Mouse (Mus musculus): ENCODE measurements around the gene Cyp2e1. TPM values are rescaled to one million over a fixed set of nuclear protein-coding genes. Genes with fewer than 3 reads are reported as not detected.

Cyp2e1 gene
- polyA plus RNA-seq, 1 experiment from 2014 or later = not detected

DNA sequence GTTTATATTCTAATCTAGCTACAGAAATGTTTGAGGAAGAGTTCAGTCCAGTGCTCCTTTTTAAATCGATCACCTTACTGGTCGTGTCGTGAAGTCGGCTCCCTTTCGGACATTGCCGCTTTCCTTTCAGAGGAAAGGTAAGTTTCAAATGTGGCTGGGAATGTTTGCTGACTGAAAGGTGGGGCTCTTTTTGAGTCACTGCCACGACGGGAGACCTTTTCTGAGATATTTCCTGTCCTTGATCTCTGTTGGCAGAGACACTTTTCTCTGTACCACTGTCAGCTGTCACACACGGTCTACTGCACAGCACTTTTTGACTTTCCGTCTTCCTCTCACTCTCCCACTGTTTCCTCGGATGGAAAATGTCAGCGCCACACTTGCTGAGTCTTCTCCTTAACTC, 49.3 kb downstream of the Cyp2e1 start:
- Histone ChIP-seq H3K4me2 (no peak overlapping the region), H3K4me3 (no peak overlapping the region), H3K27ac (replicated peaks) (no peak overlapping the region), H3K4me1 (no peaks in the 10 kb centered on the region), H3K36me3 (peaks cover 27% of the 10 kb centered on the region), H3K9ac (no peak overlapping the region), H3K9me3 (no peaks in the 10 kb centered on the region), H3K27me3 (replicated peaks) (no peaks in the 10 kb centered on the region)
- WGBS = 83% methylated on average over 12 of the region's 12 CpGs
- ATAC-seq (ENCODE audit: extremely low read depth, insufficient number of reproducible peaks, low FRiP score, low TSS enrichment) = no peak

DNA sequence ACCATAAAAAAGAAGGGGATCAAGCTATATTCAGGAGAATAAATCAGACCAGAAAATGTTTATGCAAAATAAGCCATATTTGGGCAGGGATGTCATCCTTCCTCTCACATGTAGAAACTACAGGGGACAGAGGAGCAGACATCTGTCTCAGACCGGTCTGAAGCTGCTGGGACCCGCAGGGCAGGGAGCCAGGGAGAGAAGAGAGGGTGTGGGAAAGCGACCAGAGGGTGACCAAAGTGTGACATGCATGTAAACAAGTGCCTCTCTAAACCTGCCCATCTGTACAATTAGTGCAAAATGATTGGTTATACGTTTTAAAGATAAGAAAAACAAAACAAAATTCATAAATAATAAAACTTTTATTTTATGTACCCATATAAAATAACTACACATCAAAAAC, 56.6 kb downstream of the Cyp2e1 start:
- Histone ChIP-seq H3K27ac (replicated peaks) (no peak overlapping the region), H3K9me3 (no peaks in the 10 kb centered on the region), H3K9ac (no peak overlapping the region), H3K27me3 (replicated peaks) (peaks cover 9% of the 10 kb centered on the region; the same call in 1 of the 2 replicates), H3K36me3 (no peaks in the 10 kb centered on the region), H3K4me2 (no peak overlapping the region), H3K4me1 (no peaks in the 10 kb centered on the region), H3K4me3 (no peak overlapping the region)
- WGBS = 60% methylated on average over 4 of the region's 4 CpGs
- no peak for ATAC-seq (ENCODE audit: extremely low read depth, insufficient number of reproducible peaks, low FRiP score, low TSS enrichment)

DNA sequence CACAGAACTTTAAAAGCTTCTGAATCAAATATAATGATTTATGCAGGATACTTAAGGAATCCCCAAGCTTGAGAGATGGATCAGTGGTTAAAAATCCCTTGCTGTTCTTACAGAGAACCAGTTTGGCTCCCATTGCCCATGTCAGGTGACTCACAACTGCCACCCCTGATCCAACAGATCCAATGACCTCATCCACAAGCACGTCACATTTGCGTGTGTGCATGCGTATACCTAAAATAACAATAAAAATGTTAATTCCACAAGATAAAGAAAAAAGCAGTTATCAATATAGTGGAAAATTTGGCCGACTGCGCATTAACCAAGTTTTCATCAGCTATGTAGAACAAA, 57.7 kb downstream of the Cyp2e1 start:
- no peak for ATAC-seq (ENCODE audit: extremely low read depth, insufficient number of reproducible peaks, low FRiP score, low TSS enrichment)
- peak overlapping the region; percentile 61 for H3K4me3 ChIP-seq
- H3K36me3 ChIP-seq = no peaks in the 10 kb centered on the region
- peak overlapping the region; percentile 83 for H3K4me2 ChIP-seq
- WGBS = 48% methylated on average over 5 of the region's 5 CpGs
- H3K27ac ChIP-seq (replicated peaks) = no peak overlapping the region
- peaks cover 20% of the 10 kb centered on the region for H3K27me3 ChIP-seq (replicated peaks)
- H3K4me1 ChIP-seq = no peaks in the 10 kb centered on the region
- no peaks in the 10 kb centered on the region for H3K9me3 ChIP-seq
- H3K9ac ChIP-seq = 0 out of 2 replicates have a peak overlapping the region, but pooled peaks have one; percentile 74

DNA sequence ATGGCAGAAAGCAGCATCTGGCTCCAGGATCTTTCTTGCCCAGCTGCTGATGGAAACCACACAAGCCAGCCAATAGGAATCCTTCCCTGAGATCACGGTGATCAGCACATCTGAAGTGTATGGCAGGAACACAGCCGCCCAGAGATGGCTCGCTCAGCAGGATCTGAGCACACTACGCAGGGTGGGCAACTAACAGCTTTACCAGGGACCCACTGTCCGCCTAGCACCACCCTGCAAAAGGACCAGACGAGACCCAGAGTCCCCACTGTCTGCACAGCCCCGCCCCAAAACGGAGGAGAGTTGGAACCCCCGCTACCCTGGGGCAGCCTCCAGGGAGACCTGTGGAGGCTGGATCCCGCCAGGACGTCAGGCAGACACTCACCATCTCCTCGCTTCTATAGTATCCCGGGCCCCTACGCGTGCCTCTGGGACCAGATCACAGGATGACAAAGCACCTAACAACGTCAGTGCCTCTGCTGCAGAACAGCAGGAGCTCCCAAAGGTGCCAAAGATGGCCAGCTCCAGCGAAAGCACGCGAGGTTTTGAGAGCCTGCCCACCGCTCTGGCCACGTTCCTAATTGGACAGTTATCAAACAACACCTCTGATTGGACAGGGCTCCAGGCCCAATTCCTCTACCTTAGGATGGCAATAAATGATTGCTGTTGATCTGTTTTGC, 58.3 kb downstream of the Cyp2e1 start, which contains the start of gene Zfp941:
Zfp941 (minus strand) TSS at position 526 of the 677 bp plus-strand sequence.
- peak within 1 kb of the TSS; percentile 61 for H3K4me3 ChIP-seq
- peak within 1 kb of the TSS; percentile 83 for H3K4me2 ChIP-seq
- 2% methylated on average over 21 of the region's 21 CpGs for WGBS
- H3K9ac ChIP-seq = peak within 1 kb of the TSS; percentile 74
- H3K27ac ChIP-seq (replicated peaks) = no peak within 1 kb of the TSS
- H3K9me3 ChIP-seq = no peaks in the 10 kb centered on the region
- no peak for ATAC-seq (ENCODE audit: extremely low read depth, insufficient number of reproducible peaks, low FRiP score, low TSS enrichment)
- no peaks in the 10 kb centered on the region for H3K4me1 ChIP-seq
- peaks cover 25% of the 10 kb centered on the region for H3K27me3 ChIP-seq (replicated peaks)
- H3K36me3 ChIP-seq = no peaks in the 10 kb centered on the region

DNA sequence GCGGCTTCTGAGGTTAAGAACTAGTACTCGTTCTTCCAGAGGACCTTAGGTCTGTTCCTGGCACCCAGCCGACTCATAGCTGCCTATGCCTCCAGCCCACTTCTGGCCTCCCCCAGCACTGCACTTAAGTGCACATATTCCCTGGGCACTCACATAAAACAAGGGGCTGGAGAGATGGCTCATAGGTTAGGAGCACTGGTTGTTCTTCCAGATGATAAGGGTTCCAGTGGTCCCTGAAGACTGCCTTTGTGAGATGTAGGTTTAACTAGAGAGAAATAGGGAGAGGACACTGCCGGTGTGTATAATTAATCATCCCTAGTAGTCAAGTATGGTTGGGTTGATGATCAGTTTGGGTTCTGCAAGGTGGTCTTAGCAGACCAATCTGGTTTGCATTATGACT, 59.2 kb downstream of the Cyp2e1 start:
- Histone ChIP-seq H3K27ac (replicated peaks) (no peak overlapping the region), H3K27me3 (replicated peaks) (peaks cover 28% of the 10 kb centered on the region), H3K4me2 (no peak overlapping the region), H3K9me3 (no peaks in the 10 kb centered on the region), H3K4me3 (no peak overlapping the region), H3K9ac (no peak overlapping the region), H3K4me1 (no peaks in the 10 kb centered on the region), H3K36me3 (no peaks in the 10 kb centered on the region)
- 90% methylated on average over 4 of the region's 4 CpGs for whole genome bisulfite sequencing
- ATAC-seq (ENCODE audit: extremely low read depth, insufficient number of reproducible peaks, low FRiP score, low TSS enrichment) = no peak

Other genes starting within 250 kb of the Cyp2e1 start
- not detected in 2 replicates for gene Olfr538, start 195.9 kb upstream of the Cyp2e1 start, polyA plus RNA-seq (2015; fragmentation: Nextera tagmentation; extraction: Ambion mirVana)
- not detected in 2 replicates for gene Olfr46, start 162.5 kb upstream of the Cyp2e1 start, polyA plus RNA-seq (2015; fragmentation: Nextera tagmentation; extraction: Ambion mirVana)
- not detected in 2 replicates for gene Olfr61, start 134.8 kb upstream of the Cyp2e1 start, polyA plus RNA-seq (2015; fragmentation: Nextera tagmentation; extraction: Ambion mirVana)
- not detected in 2 replicates for gene Olfr53, start 117.3 kb upstream of the Cyp2e1 start, polyA plus RNA-seq (2015; fragmentation: Nextera tagmentation; extraction: Ambion mirVana)
- not detected in 2 replicates for gene Olfr539, start 103.8 kb upstream of the Cyp2e1 start, polyA plus RNA-seq (2015; fragmentation: Nextera tagmentation; extraction: Ambion mirVana)
- not detected in 2 replicates for gene Olfr45, start 81.8 kb upstream of the Cyp2e1 start, polyA plus RNA-seq (2015; fragmentation: Nextera tagmentation; extraction: Ambion mirVana)
- not detected in 2 replicates for gene Olfr541, start 66.5 kb upstream of the Cyp2e1 start, polyA plus RNA-seq (2015; fragmentation: Nextera tagmentation; extraction: Ambion mirVana)
- 0.23 and 0.29 TPM in 2 replicates for gene Syce1, start 24.1 kb downstream of the Cyp2e1 start, polyA plus RNA-seq (2015; fragmentation: Nextera tagmentation; extraction: Ambion mirVana)
- 0.66 and 0.90 TPM in 2 replicates for gene Zfp941, start 58.4 kb downstream of the Cyp2e1 start, polyA plus RNA-seq (2015; fragmentation: Nextera tagmentation; extraction: Ambion mirVana)
- 0.24 and 0.90 TPM in 2 replicates for gene Urah, start 71.3 kb downstream of the Cyp2e1 start, polyA plus RNA-seq (2015; fragmentation: Nextera tagmentation; extraction: Ambion mirVana)
- gene Scgb1c1, start 81.8 kb downstream of the Cyp2e1 start, polyA plus RNA-seq (2015; fragmentation: Nextera tagmentation; extraction: Ambion mirVana) = not detected in 2 replicates
- gene Odf3, start 84.1 kb downstream of the Cyp2e1 start, polyA plus RNA-seq (2015; fragmentation: Nextera tagmentation; extraction: Ambion mirVana) = 0.09 TPM in 1 of 2 replicates, not detected in the other
- gene Gm45785, start 92.6 kb downstream of the Cyp2e1 start, polyA plus RNA-seq (2015; fragmentation: Nextera tagmentation; extraction: Ambion mirVana) = not detected in 2 replicates
- 40.1 and 46.2 TPM in 2 replicates for gene Ric8a, start 93.2 kb downstream of the Cyp2e1 start, polyA plus RNA-seq (2015; fragmentation: Nextera tagmentation; extraction: Ambion mirVana)
- 28.6 and 29.0 TPM in 2 replicates for gene Bet1l, start 93.8 kb downstream of the Cyp2e1 start, polyA plus RNA-seq (2015; fragmentation: Nextera tagmentation; extraction: Ambion mirVana)
- gene Psmd13, start 118.2 kb downstream of the Cyp2e1 start, polyA plus RNA-seq (2015; fragmentation: Nextera tagmentation; extraction: Ambion mirVana) = 164 and 190 TPM in 2 replicates
- 40.7 and 48.7 TPM in 2 replicates for gene Sirt3, start 118.6 kb downstream of the Cyp2e1 start, polyA plus RNA-seq (2015; fragmentation: Nextera tagmentation; extraction: Ambion mirVana)
- gene Cox8b, start 136.7 kb downstream of the Cyp2e1 start, polyA plus RNA-seq (2015; fragmentation: Nextera tagmentation; extraction: Ambion mirVana) = 142 and 148 TPM in 2 replicates
- 0.05 and 0.20 TPM in 2 replicates for gene Nlrp6, start 157.2 kb downstream of the Cyp2e1 start, polyA plus RNA-seq (2015; fragmentation: Nextera tagmentation; extraction: Ambion mirVana)
- gene Pgghg, start 177.7 kb downstream of the Cyp2e1 start, polyA plus RNA-seq (2015; fragmentation: Nextera tagmentation; extraction: Ambion mirVana) = 13.1 and 13.8 TPM in 2 replicates
- 1.2 TPM in 2 replicates for gene Ifitm5, start 186.6 kb downstream of the Cyp2e1 start, polyA plus RNA-seq (2015; fragmentation: Nextera tagmentation; extraction: Ambion mirVana)
- gene Gm45717, start 192.2 kb downstream of the Cyp2e1 start, polyA plus RNA-seq (2015; fragmentation: Nextera tagmentation; extraction: Ambion mirVana) = not detected in 2 replicates
- gene Ifitm2, start 192.2 kb downstream of the Cyp2e1 start, polyA plus RNA-seq (2015; fragmentation: Nextera tagmentation; extraction: Ambion mirVana) = 505 and 535 TPM in 2 replicates
- 9.7 and 15.9 TPM in 2 replicates for gene Ifitm1, start 203.5 kb downstream of the Cyp2e1 start, polyA plus RNA-seq (2015; fragmentation: Nextera tagmentation; extraction: Ambion mirVana)
- gene Ifitm3, start 247.0 kb downstream of the Cyp2e1 start, polyA plus RNA-seq (2015; fragmentation: Nextera tagmentation; extraction: Ambion mirVana) = 73.2 and 78.1 TPM in 2 replicates

Measured in heart, embryonic 13.5 days (tissue).